Mouse (Mus musculus) liver, adult (tissue): ENCODE results near the gene Cwc25.
A peak's percentile ranks its signal among the peaks of the same experiment; 100 is the strongest.

ENCODE experiments used
- GATA4 ChIP-seq: IDR thresholded peaks from 2 replicates; pipeline ENCODE4 v1.6.1; 2014; ENCODE audit warnings: mild to moderate bottlenecking, low read length; ENCODE audit not compliant: insufficient replicate concordance

Gene Cwc25

GRCm38 (mm10) chr11:97758125-97758524 is 8.2 kb downstream of the Cwc25 start:
- no peak for TF ChIP-seq GATA4

DNA sequence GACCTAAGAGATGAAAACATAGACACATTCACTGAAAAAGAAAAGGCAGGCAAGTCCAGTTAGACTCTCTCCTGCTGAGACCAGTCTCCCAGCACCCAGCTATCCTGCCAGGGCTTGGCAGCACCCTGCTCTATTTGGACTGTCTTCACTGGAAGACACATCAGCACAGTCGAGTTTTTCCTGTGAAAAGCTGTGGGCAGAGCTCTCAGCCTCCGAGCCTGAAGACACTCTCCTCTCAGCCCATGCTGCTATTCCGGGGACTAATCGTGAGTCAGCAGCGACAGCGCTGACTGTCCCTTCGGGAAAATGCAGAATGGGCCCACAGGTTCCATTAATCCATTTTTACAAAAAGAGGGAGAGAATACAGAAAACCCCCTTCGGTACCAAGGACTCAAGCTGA is 13.1 kb downstream of the Cwc25 start:
- TF ChIP-seq GATA4: no peak

DNA sequence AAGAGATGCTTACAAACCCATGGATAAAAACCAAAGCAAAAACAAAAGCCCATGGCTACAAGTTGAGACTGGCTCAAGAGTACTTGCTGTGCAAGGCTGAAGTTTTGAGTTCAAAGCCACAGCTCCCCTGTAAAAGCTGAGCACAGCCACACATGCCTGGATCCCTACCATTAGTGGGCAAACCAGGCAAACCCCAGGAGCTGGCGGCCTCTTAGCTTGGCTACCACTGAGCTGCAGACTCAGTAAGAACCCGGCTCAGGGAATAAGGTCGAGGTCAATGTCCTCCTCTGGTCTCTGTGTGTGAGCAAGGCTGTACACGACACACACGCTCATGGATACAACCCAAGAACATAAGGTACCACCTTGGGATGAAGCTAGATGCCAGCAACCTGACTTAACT is 17.9 kb downstream of the Cwc25 start:
- TF ChIP-seq GATA4: no peak

- TF ChIP-seq GATA4: no peak
Measured at GRCm38 (mm10) chr11:97747773-97748172, 18.6 kb downstream of the Cwc25 start.

GRCm38 (mm10) chr11:97745331-97745721 is 21.0 kb downstream of the Cwc25 start:
- no peak for TF ChIP-seq GATA4

- peak; percentile 21; the same call in 1 of the 2 replicates for TF ChIP-seq GATA4
Measured at GRCm38 (mm10) chr11:97744718-97745330, 21.5 kb downstream of the Cwc25 start.

DNA sequence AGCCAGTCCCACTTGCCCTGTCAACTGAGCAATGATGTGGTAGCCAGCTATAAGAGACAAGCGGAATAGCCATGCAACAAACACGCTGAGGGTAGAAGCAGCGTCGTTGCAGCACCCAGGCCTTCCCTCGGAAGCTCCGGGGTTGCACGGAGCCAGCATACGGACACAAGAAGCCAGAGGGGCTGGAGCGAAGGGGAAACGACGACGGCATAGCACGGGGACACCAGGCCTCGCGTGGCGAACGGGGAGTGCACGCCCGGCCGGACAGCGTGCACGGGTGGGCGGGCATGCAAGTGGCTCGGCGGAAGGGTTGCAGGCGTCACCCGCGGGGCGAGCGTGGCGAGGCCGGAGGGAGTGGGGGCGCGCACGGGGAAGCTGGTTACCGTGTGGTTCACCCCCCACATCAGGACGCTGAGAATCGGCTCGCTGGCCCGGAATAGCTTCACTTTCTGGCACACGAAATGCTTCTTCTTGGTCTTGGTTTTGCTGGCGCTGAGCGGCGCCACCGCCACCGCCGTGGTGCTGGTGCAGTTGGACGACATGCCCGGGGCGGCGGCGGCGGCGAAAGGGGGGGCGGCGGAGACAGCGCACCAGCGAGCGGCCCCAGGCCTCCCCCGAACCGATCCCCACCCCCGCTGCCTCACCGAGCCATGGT is 22.2 kb downstream of the Cwc25 start, which contains the start of gene Pip4k2b:
TSS of gene Pip4k2b (minus strand) at position 642 of the 655 bp plus-strand sequence.
- no peak for TF ChIP-seq GATA4

DNA sequence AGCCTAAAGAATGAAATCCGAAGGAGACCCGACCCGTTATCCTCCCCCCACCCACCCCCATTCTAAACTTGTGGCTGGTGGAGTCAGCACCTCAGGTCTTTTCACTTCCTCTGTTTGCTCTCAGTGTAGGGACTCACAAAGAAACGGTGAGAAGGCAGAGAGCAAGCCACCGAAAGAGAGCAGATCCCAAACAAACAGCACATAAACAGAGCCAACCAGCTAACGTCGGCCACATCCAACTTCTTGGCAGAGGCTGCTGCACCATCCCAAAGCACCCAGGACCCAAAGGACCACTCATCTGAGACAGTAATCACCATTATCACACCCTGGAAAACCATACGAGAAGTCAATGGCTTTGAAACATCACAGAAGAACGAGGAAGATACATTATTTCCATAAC is 22.9 kb downstream of the Cwc25 start:
- no peak for TF ChIP-seq GATA4

GRCm38 (mm10) chr11:97742591-97742990 is 23.8 kb downstream of the Cwc25 start:
- no peak for TF ChIP-seq GATA4

DNA sequence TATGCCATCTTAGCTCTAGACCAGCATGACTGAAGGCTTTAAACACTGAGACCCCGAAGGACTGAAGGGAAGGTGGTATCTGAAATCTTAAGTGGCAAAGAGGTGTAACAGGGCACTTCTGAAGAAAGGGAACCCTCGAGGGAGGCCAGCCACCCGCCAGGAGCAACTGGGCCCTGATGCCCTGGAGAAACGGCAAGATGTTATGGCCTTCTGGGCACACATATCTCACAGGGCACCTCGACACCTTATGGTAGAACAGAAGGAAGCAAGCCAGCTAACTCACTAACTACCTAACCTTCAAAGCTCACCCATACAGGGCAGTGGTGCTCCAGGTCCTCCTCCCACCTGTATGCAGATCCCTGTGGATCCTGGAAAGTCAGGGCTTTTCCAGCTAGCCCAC is 24.2 kb downstream of the Cwc25 start:
- no peak for TF ChIP-seq GATA4

GRCm38 (mm10) chr11:97740190-97740589 is 26.2 kb downstream of the Cwc25 start:
- no peak for TF ChIP-seq GATA4

DNA sequence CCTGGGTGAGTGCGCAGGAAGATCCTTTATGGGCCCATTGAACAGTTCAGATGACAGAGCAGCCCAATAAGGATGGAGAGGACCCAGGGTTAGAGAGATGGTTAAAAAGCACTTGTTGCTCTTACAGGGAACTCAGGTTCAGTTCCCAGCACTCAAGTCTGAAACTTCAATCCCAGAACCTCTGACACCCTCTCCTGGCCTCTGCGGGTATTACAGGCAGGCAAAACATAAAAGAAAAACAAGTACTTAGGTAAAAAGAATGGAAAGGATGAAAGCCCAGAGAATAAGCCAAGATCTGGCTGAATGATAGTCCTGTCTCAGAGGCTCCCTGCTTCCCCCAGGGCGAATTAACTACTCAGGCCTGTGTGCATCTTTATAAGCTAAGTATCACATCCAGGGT is 27.2 kb downstream of the Cwc25 start:
- no peak for TF ChIP-seq GATA4

DNA sequence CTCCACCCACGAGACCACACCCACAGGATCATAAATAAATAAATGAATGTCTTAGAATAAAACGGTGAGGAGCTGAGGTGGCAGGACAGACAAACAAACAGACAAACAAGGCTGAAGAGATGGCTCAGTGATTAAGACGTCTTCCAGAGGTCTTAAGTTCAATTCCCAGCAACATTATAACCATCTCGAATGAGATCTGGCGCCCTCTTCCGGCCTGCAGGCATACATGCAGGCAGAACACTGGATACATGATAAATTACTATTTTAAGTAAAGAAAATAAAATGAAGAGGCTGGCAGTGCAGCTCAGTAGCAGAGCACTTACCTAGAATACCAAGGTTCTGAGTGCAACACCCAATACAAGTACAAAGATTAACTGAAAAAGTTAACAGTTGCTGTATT is 27.7 kb downstream of the Cwc25 start:
- no peak for TF ChIP-seq GATA4

DNA sequence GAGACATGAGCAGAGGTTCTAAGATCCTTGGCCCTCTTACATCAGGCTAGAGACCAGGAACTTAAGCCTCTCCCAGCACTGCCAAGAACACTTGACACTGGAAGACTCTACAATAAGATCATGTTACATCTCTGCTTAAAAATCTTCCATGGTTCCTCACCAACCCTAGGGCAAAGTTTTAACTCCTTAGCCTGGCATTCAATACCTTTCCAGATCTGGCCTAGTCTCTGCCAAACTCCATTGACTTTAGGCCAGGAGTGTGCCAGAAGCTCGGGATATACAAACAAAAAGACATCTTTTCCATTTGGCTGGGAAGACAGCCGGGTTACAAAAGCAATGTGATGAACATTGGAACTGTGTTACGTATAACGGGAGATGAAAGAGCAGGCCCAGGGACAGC is 28.8 kb downstream of the Cwc25 start:
- TF ChIP-seq GATA4: no peak

GRCm38 (mm10) chr11:97736645-97737044 is 29.7 kb downstream of the Cwc25 start:
- TF ChIP-seq GATA4: no peak

DNA sequence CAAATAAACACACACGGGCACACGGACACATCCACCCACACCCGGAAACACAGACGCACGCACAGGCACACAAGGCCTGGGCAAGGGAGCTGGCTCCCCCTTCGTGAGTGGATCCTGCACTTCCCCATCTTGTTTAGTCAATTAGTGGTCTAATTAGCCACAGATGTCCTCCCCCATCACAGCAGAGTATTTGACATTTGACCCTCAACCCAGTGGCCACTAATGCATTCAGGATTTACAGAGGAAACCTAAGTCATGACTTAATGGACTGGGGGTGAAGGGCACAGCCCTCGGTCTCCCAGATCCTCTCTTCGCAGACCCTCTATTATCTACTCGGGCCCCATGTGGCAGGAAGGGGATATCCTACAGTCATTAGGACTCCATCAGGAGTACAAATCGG is 32.7 kb downstream of the Cwc25 start:
- TF ChIP-seq GATA4: no peak

- TF ChIP-seq GATA4: no peak
Measured at GRCm38 (mm10) chr11:97728730-97729129, 37.6 kb downstream of the Cwc25 start.
